Mouse (Mus musculus): ENCODE measurements around the gene Trpc3. TPM values are rescaled to one million over a fixed set of nuclear protein-coding genes. Genes with fewer than 3 reads are reported as not detected.
"Not testable (repeated sequence)": the region's sequence is repeated elsewhere in the genome, so short reads cannot be mapped to it uniquely, and the experiment has no call there.

The Trpc3 gene
- 1.9 and 3.2 TPM in 2 replicates for polyA plus RNA-seq (2015; fragmentation: Nextera tagmentation; extraction: Ambion mirVana)

GRCm38 (mm10) chr3:36689392-36690291 lies at the start of gene Trpc3:
Trpc3 (minus strand) TSS chr3:36690167.
- peak within 1 kb of the TSS; percentile 89 for H3K4me2 ChIP-seq (replicated peaks)
- H3K4me3 ChIP-seq: peak within 1 kb of the TSS; percentile 74
- peaks cover 29% of the 10 kb centered on the region for H3K27me3 ChIP-seq
- no peaks in the 10 kb centered on the region for H3K36me3 ChIP-seq
- peak within 1 kb of the TSS; percentile 71 for H3K9ac ChIP-seq
- H3K4me1 ChIP-seq: 0 out of 2 replicates have a peak, but pooled peaks cover 4% of the 10 kb centered on the region
- no peak within 1 kb of the TSS for H3K27ac ChIP-seq
- ATAC-seq (ENCODE audit: low FRiP score, low read depth): peak; percentile 90
- under 1% methylated on average over 77 of the region's 91 CpGs for WGBS
- H3K9me3 ChIP-seq: no peaks in the 10 kb centered on the region

GRCm38 (mm10) chr3:36738071-36738470 lies 48.1 kb upstream of the Trpc3 start:
- Histone ChIP-seq H3K4me3 (no peak overlapping the region), H3K4me2 (replicated peaks) (no peak overlapping the region), H3K27ac (no peak overlapping the region), H3K4me1 (peaks cover 3% of the 10 kb centered on the region; the same call in 1 of the 2 replicates), H3K9ac (no peak overlapping the region), H3K27me3 (no peaks in the 10 kb centered on the region), H3K9me3 (no peaks in the 10 kb centered on the region), H3K36me3 (no peaks in the 10 kb centered on the region)
- no peak for ATAC-seq (ENCODE audit: low FRiP score, low read depth)
- WGBS: 67% methylated on average over 4 of the region's 4 CpGs

- H3K9ac ChIP-seq: no peak overlapping the region
- no peaks in the 10 kb centered on the region for H3K9me3 ChIP-seq
- H3K4me1 ChIP-seq: peaks cover 3% of the 10 kb centered on the region; the same call in 1 of the 2 replicates
- no peak overlapping the region for H3K4me2 ChIP-seq (replicated peaks)
- 96% methylated on average over 4 of the region's 4 CpGs for WGBS
- H3K27ac ChIP-seq: no peak overlapping the region
- no peak for ATAC-seq (ENCODE audit: low FRiP score, low read depth)
- H3K27me3 ChIP-seq: no peaks in the 10 kb centered on the region
- H3K36me3 ChIP-seq: no peaks in the 10 kb centered on the region
- H3K4me3 ChIP-seq: no peak overlapping the region
Observed at GRCm38 (mm10) chr3:36733075-36733474, 43.1 kb upstream of the Trpc3 start.

- no peaks in the 10 kb centered on the region for H3K36me3 ChIP-seq
- H3K9me3 ChIP-seq: no peaks in the 10 kb centered on the region
- no peak overlapping the region for H3K27ac ChIP-seq
- no peak for ATAC-seq (ENCODE audit: low FRiP score, low read depth)
- WGBS: 76% methylated on average over 8 of the region's 8 CpGs
- no peak overlapping the region for H3K4me2 ChIP-seq (replicated peaks)
- H3K9ac ChIP-seq: no peak overlapping the region
- H3K4me1 ChIP-seq: no peaks in the 10 kb centered on the region
- H3K4me3 ChIP-seq: no peak overlapping the region
- no peaks in the 10 kb centered on the region for H3K27me3 ChIP-seq
Observed at GRCm38 (mm10) chr3:36726545-36726944, 36.6 kb upstream of the Trpc3 start.

- peaks cover 3% of the 10 kb centered on the region; the same call in 1 of the 2 replicates for H3K9me3 ChIP-seq
- 74% methylated on average over 3 of the region's 3 CpGs for WGBS
- H3K9ac ChIP-seq: no peak overlapping the region
- H3K4me2 ChIP-seq (replicated peaks): no peak overlapping the region
- no peak for ATAC-seq (ENCODE audit: low FRiP score, low read depth)
- H3K27me3 ChIP-seq: no peaks in the 10 kb centered on the region
- no peak overlapping the region for H3K4me3 ChIP-seq
- no peaks in the 10 kb centered on the region for H3K4me1 ChIP-seq
- no peak overlapping the region for H3K27ac ChIP-seq
- no peaks in the 10 kb centered on the region for H3K36me3 ChIP-seq
Observed at GRCm38 (mm10) chr3:36721850-36722249, 31.9 kb upstream of the Trpc3 start.

- Histone ChIP-seq H3K36me3 (no peaks in the 10 kb centered on the region), H3K9ac (no peak overlapping the region), H3K4me3 (no peak overlapping the region), H3K27me3 (no peaks in the 10 kb centered on the region), H3K27ac (no peak overlapping the region), H3K4me2 (replicated peaks) (no peak overlapping the region), H3K4me1 (no peaks in the 10 kb centered on the region), H3K9me3 (no peaks in the 10 kb centered on the region)
- ATAC-seq (ENCODE audit: low FRiP score, low read depth): no peak
- WGBS: 73% methylated on average over 3 of the region's 3 CpGs
Observed at GRCm38 (mm10) chr3:36709521-36709920, 19.6 kb upstream of the Trpc3 start.

- Histone ChIP-seq H3K9ac (peak overlapping the region; percentile 71; the same call in 1 of the 2 replicates), H3K27ac (no peak overlapping the region), H3K36me3 (no peaks in the 10 kb centered on the region), H3K4me1 (0 out of 2 replicates have a peak, but pooled peaks cover 4% of the 10 kb centered on the region), H3K4me2 (replicated peaks) (peak overlapping the region; percentile 89), H3K4me3 (peak overlapping the region; percentile 74), H3K27me3 (peaks cover 29% of the 10 kb centered on the region), H3K9me3 (no peaks in the 10 kb centered on the region)
- no peak for ATAC-seq (ENCODE audit: low FRiP score, low read depth)
- 13% methylated on average over 7 of the region's 7 CpGs for WGBS
Observed at GRCm38 (mm10) chr3:36690292-36690650, 304 bp upstream of the Trpc3 start.

GRCm38 (mm10) chr3:36688874-36689273 lies 1.1 kb downstream of the Trpc3 start:
- H3K9ac ChIP-seq: peak overlapping the region; percentile 71; the same call in 1 of the 2 replicates
- peak overlapping the region; percentile 89 for H3K4me2 ChIP-seq (replicated peaks)
- peaks cover 29% of the 10 kb centered on the region for H3K27me3 ChIP-seq
- no peaks in the 10 kb centered on the region for H3K36me3 ChIP-seq
- H3K9me3 ChIP-seq: no peaks in the 10 kb centered on the region
- H3K27ac ChIP-seq: no peak overlapping the region
- 0 out of 2 replicates have a peak, but pooled peaks cover 4% of the 10 kb centered on the region for H3K4me1 ChIP-seq
- peak; percentile 42; the same call in 1 of the 2 replicates for ATAC-seq (ENCODE audit: low FRiP score, low read depth)
- peak overlapping the region; percentile 74 for H3K4me3 ChIP-seq
- WGBS: 1% methylated on average over 21 of the region's 21 CpGs

- WGBS: 72% methylated on average over 1 of the region's 1 CpGs
- ATAC-seq (ENCODE audit: low FRiP score, low read depth): no peak
Observed at GRCm38 (mm10) chr3:36675822-36676221, 14.1 kb downstream of the Trpc3 start.

GRCm38 (mm10) chr3:36667814-36668213 lies 22.2 kb downstream of the Trpc3 start:
- WGBS: 85% methylated on average over 6 of the region's 6 CpGs
- Histone ChIP-seq H3K4me1 (no peaks in the 10 kb centered on the region), H3K9ac (no peak overlapping the region), H3K36me3 (no peaks in the 10 kb centered on the region), H3K4me3 (no peak overlapping the region), H3K4me2 (replicated peaks) (no peak overlapping the region), H3K9me3 (no peaks in the 10 kb centered on the region), H3K27me3 (no peaks in the 10 kb centered on the region), H3K27ac (no peak overlapping the region)
- no peak for ATAC-seq (ENCODE audit: low FRiP score, low read depth)

More at GRCm38 (mm10) chr3:36675822-36676221, 14.1 kb downstream of the Trpc3 start:
- Histone ChIP-seq H3K4me1 (no peaks in the 10 kb centered on the region), H3K9ac (no peak overlapping the region), H3K27me3 (no peaks in the 10 kb centered on the region), H3K4me2 (replicated peaks) (no peak overlapping the region), H3K36me3 (no peaks in the 10 kb centered on the region), H3K4me3 (no peak overlapping the region), H3K9me3 (no peaks in the 10 kb centered on the region), H3K27ac (no peak overlapping the region)

- not testable (repeated sequence) for H3K27ac ChIP-seq
Observed at GRCm38 (mm10) chr3:36645245-36645559, 44.8 kb downstream of the Trpc3 start.

GRCm38 (mm10) chr3:36644554-36645244 lies 45.3 kb downstream of the Trpc3 start:
- Histone ChIP-seq H3K9ac (no peak overlapping the region), H3K4me3 (no peak overlapping the region), H3K9me3 (no peaks in the 10 kb centered on the region), H3K36me3 (no peaks in the 10 kb centered on the region), H3K27me3 (no peaks in the 10 kb centered on the region), H3K4me1 (no peaks in the 10 kb centered on the region), H3K27ac (no peak overlapping the region), H3K4me2 (replicated peaks) (no peak overlapping the region)
- ATAC-seq (ENCODE audit: low FRiP score, low read depth): no peak
- 79% methylated on average over 3 of the region's 3 CpGs for WGBS

More at GRCm38 (mm10) chr3:36645245-36645559, 44.8 kb downstream of the Trpc3 start:
- not testable (repeated sequence) for H3K4me2 ChIP-seq (replicated peaks); H3K36me3 ChIP-seq; H3K4me3 ChIP-seq; H3K4me1 ChIP-seq; H3K9ac ChIP-seq; H3K27me3 ChIP-seq; H3K9me3 ChIP-seq; ATAC-seq (ENCODE audit: low FRiP score, low read depth)

Measured in limb, embryonic 13.5 days (tissue).